Mouse (Mus musculus) CH12.LX (cell line): ENCODE measurements around the gene Dhx16. TPM values are rescaled to one million over a fixed set of nuclear protein-coding genes. Genes with fewer than 3 reads are reported as not detected.

Experiments used
- DNase-seq: peaks from one replicate; pipeline ENCODE4 v3.0.0-alpha.2; 2013; ENCODE audit errors: extremely low read depth
- H3K27ac ChIP-seq: 2 replicates; pipeline ENCODE4 v1.5.1; 2012; ENCODE audit warnings: low read depth, mild to moderate bottlenecking, control low read depth, moderate library complexity; ENCODE audit not compliant: insufficient read depth
- H3K27me3 ChIP-seq: replicated peaks from 2 replicates; pipeline ENCODE3; 2012; ENCODE audit warnings: inconsistent platforms
- H3K36me3 ChIP-seq, 2 experiments: replicated peaks in 1 of 2; 2 replicates each; pipeline versions ENCODE3 to v1.6.1; 2012; ENCODE audit warnings: inconsistent platforms in 1 of 2, low read length in 1 of 2, mild to moderate bottlenecking in 1 of 2, mixed read lengths in 1 of 2, moderate library complexity in 1 of 2; ENCODE audit not compliant: control insufficient read depth in 1 of 2, insufficient read depth in 1 of 2
- H3K4me1 ChIP-seq, 2 experiments: 2 replicates each; pipeline ENCODE4 v1.6.1; 2012; ENCODE audit warnings: inconsistent platforms in 1 of 2, moderate library complexity in 1 of 2; ENCODE audit not compliant: insufficient read depth in 2 of 2, control insufficient read depth in 1 of 2
- H3K4me2 ChIP-seq: 2 replicates; pipeline ENCODE4 v1.6.1; 2012; ENCODE audit warnings: low read depth, mild to moderate bottlenecking, control low read depth; ENCODE audit not compliant: poor library complexity, insufficient read depth, severe bottlenecking
- H3K4me3 ChIP-seq, 3 experiments: fragments of 150-350 bp in 1 of 3; sonication (generic) in 1 of 3; replicated peaks in 1 of 3; 2 replicates each; pipeline versions ENCODE3 to v1.5.1; 2011 to 2012; ENCODE audit warnings: low read depth in 2 of 3, low read length in 2 of 3, mild to moderate bottlenecking in 2 of 3, moderate library complexity in 2 of 3, control low read depth in 1 of 3, improper control_type of control experiment in 1 of 3, inconsistent platforms in 1 of 3, mixed read lengths in 1 of 3; ENCODE audit not compliant: poor library complexity in 1 of 3
- H3K79me2 ChIP-seq: replicated peaks from 2 replicates; pipeline ENCODE4 v1.6.1; 2012; ENCODE audit warnings: mild to moderate bottlenecking, moderate library complexity; ENCODE audit not compliant: control insufficient read depth, poor library complexity, insufficient read depth, severe bottlenecking; ENCODE audit errors: extremely low read depth
- H3K9ac ChIP-seq: 2 replicates; pipeline ENCODE4 v1.6.1; 2012; ENCODE audit warnings: low read depth, mild to moderate bottlenecking, control low read depth, moderate library complexity; ENCODE audit not compliant: insufficient read depth
- H3K9me3 ChIP-seq: replicated peaks from 2 replicates; pipeline ENCODE3; 2012; ENCODE audit warnings: low read length, inconsistent platforms, mixed read lengths
- BHLHE40 ChIP-seq: IDR thresholded peaks from 2 replicates; pipeline ENCODE4 v1.6.1; 2011; ENCODE audit warnings: mild to moderate bottlenecking, low read depth, low read length, improper control_type of control experiment
- CHD1 ChIP-seq: IDR thresholded peaks from 2 replicates; pipeline ENCODE4 v1.6.1; 2012; ENCODE audit warnings: low read depth, low read length, improper control_type of control experiment, inconsistent platforms
- CHD2 ChIP-seq: IDR thresholded peaks from 2 replicates; pipeline ENCODE4 v1.6.1; 2011; ENCODE audit warnings: low read length, improper control_type of control experiment
- CTCF ChIP-seq, 2 experiments: IDR thresholded peaks in 1 of 2; conservative IDR thresholded peaks in 1 of 2; 2 replicates each; pipeline ENCODE4 v1.5.1; 2011 to 2012; ENCODE audit warnings: low read depth in 2 of 2, low read length in 2 of 2, improper control_type of control experiment in 1 of 2, inconsistent platforms in 1 of 2, mild to moderate bottlenecking in 1 of 2, moderate library complexity in 1 of 2
- E2F4 ChIP-seq: IDR thresholded peaks from 2 replicates; pipeline ENCODE4 v1.6.1; 2011; ENCODE audit warnings: low read depth, low read length, improper control_type of control experiment; ENCODE audit not compliant: insufficient replicate concordance
- GABPA ChIP-seq: IDR thresholded peaks from 2 replicates; pipeline ENCODE4 v1.6.1; 2012; ENCODE audit warnings: low read depth, low read length, improper control_type of control experiment, inconsistent platforms; ENCODE audit not compliant: insufficient replicate concordance
- IRF4 ChIP-seq: IDR thresholded peaks from 2 replicates; pipeline ENCODE4 v1.6.1; 2014; ENCODE audit warnings: low read depth, mild to moderate bottlenecking, inconsistent platforms, low read length, improper control_type of control experiment
- MAFK ChIP-seq: IDR thresholded peaks from 2 replicates; pipeline ENCODE4 v1.6.1; 2011; ENCODE audit warnings: low read length, improper control_type of control experiment; ENCODE audit not compliant: insufficient replicate concordance
- MEF2A ChIP-seq: IDR thresholded peaks from 2 replicates; pipeline ENCODE4 v1.6.1; 2014; ENCODE audit warnings: low read depth, mild to moderate bottlenecking, inconsistent platforms, low read length, improper control_type of control experiment, borderline replicate concordance
- MXI1 ChIP-seq: IDR thresholded peaks from 2 replicates; pipeline ENCODE4 v1.6.1; 2011; ENCODE audit warnings: mild to moderate bottlenecking, low read depth, low read length, improper control_type of control experiment
- MYC ChIP-seq: IDR thresholded peaks from 2 replicates; pipeline ENCODE4 v1.6.1; 2011; ENCODE audit warnings: low read depth, mild to moderate bottlenecking, improper control_type of control experiment, low read length
- NELFE ChIP-seq: IDR thresholded peaks from 2 replicates; pipeline ENCODE4 v1.6.1; 2011; ENCODE audit warnings: low read depth, low read length, improper control_type of control experiment
- NRF1 ChIP-seq: IDR thresholded peaks from 2 replicates; pipeline ENCODE4 v1.6.1; 2014; ENCODE audit warnings: low read depth, mild to moderate bottlenecking, inconsistent platforms, low read length, improper control_type of control experiment, moderate library complexity
- POLR2AphosphoS2 ChIP-seq: IDR thresholded peaks from 2 replicates; pipeline ENCODE4 v1.6.1; 2011; ENCODE audit warnings: low read depth, low read length, improper control_type of control experiment
- RCOR1 ChIP-seq: conservative IDR thresholded peaks from 2 replicates; pipeline ENCODE4 v1.6.1; 2012; ENCODE audit warnings: low read depth, mild to moderate bottlenecking, inconsistent platforms, low read length, improper control_type of control experiment
- SMC3 ChIP-seq: IDR thresholded peaks from 2 replicates; pipeline ENCODE4 v1.6.1; 2011; ENCODE audit warnings: low read depth, low read length, improper control_type of control experiment
- TCF12 ChIP-seq: IDR thresholded peaks from 2 replicates; pipeline ENCODE4 v1.6.1; 2014; ENCODE audit warnings: low read depth, mild to moderate bottlenecking, inconsistent platforms, low read length, improper control_type of control experiment
- UBTF ChIP-seq: IDR thresholded peaks from 2 replicates; pipeline ENCODE4 v1.6.1; 2012; ENCODE audit warnings: low read depth, mild to moderate bottlenecking, inconsistent platforms, low read length, improper control_type of control experiment, moderate library complexity
- USF2 ChIP-seq: conservative IDR thresholded peaks from 2 replicates; pipeline ENCODE4 v1.6.1; 2011; ENCODE audit warnings: low read depth, low read length, improper control_type of control experiment
- ZMIZ1 ChIP-seq: IDR thresholded peaks from 2 replicates; pipeline ENCODE4 v1.6.1; 2012; ENCODE audit warnings: low read depth, mild to moderate bottlenecking, inconsistent platforms, low read length, improper control_type of control experiment
- dilution Hi-C: fragments of 300-500 bp; cut with MboI; formaldehyde crosslinking; loops from 2 replicates; pipeline ENCODE4 v1.14.3; 2020; ENCODE audit warnings: low sequenced_read_pairs; ENCODE audit not compliant: extremely low pct_unique_long_range_greater_than_20kb, extremely low pct_ligation_motif_present
- in situ Hi-C: fragments of 300-500 bp; cut with MboI; formaldehyde crosslinking; loops from 3 replicates; pipeline ENCODE4 v1.14.3; 2019; ENCODE audit warnings: low sequenced_read_pairs, low pct_ligation_motif_present, low pct_unique_long_range_greater_than_20kb, mixed read lengths
- polyA plus RNA-seq: library from polyadenylated mRNA; unstranded; fragments of >175 nt; gene quantifications from 2 replicates; pipeline ENCODE4 v1.2.1, GENCODE M21; 2012; ENCODE audit warnings: low read depth; ENCODE audit not compliant: insufficient read length
- total RNA-seq, 2 experiments: library from RNA; depleted of rRNA; stranded (reverse); fragments of 300-350 nt in 1 of 2; fragments of >200 nt in 1 of 2; gene quantifications; 2 replicates each; pipeline ENCODE4 v1.2.3; 2012 to 2014

The Dhx16 gene
- total and polyA plus RNA-seq, 3 experiments, result 74.8 to 107 (median 75.3) TPM

GRCm38 (mm10) chr17:35914975-35915374 lies 35.4 kb downstream of the Dhx16 start:
- Histone ChIP-seq H3K36me3 (peaks cover 38 to 59% of the 10 kb centered on the region in 2 experiments), H3K4me2 (peak overlapping the region; percentile 79), H3K9me3 (no peaks in the 10 kb centered on the region), H3K79me2 (peaks cover 40% of the 10 kb centered on the region), H3K4me1 (peaks cover 3 to 46% of the 10 kb centered on the region in 2 experiments; a peak in 3 of 4 replicates), H3K27me3 (no peaks in the 10 kb centered on the region), H3K4me3 (peak overlapping the region; percentile 77 to 92 (median 89)), H3K27ac (no peak overlapping the region)
- peak; percentile 45 for DNase-seq
- in situ Hi-C loops, result no loop called here
- TF ChIP-seq CTCF (conservative IDR thresholded peaks at IDR 0.05 in 1 of 2, IDR thresholded peaks at IDR 0.05 in 1 of 2; ENCODE audit: low read depth in 2 of 2, low read length in 2 of 2) (peak in 1 of 2 experiments; percentile 49; a peak in 2 of 4 replicates), ZMIZ1 (no peak), USF2 (no peak)
- TF ChIP-seq, all 38 proteins: peak for 1
- dilution Hi-C loops, result no loop called here
- peak overlapping the region; percentile 98 for H3K9ac ChIP-seq

- in situ Hi-C loops (no loop called here), dilution Hi-C loops (no loop called here)
- Histone ChIP-seq H3K27ac (peak overlapping the region; percentile 91), H3K4me3 (peak overlapping the region; percentile 77 to 92 (median 89)), H3K79me2 (peaks cover 42% of the 10 kb centered on the region), H3K9me3 (no peaks in the 10 kb centered on the region), H3K27me3 (no peaks in the 10 kb centered on the region), H3K4me1 (peaks cover 3 to 50% of the 10 kb centered on the region in 2 experiments; a peak in 3 of 4 replicates), H3K9ac (peak overlapping the region; percentile 98), H3K4me2 (peak overlapping the region; percentile 79), H3K36me3 (peaks cover 40 to 64% of the 10 kb centered on the region in 2 experiments)
- peak; percentile 45 for DNase-seq
- TF ChIP-seq CHD2 (peak; percentile 37; the same call in 1 of the 2 replicates), CTCF (conservative IDR thresholded peaks at IDR 0.05 in 1 of 2, IDR thresholded peaks at IDR 0.05 in 1 of 2; ENCODE audit: low read depth in 2 of 2, low read length in 2 of 2) (no peak), MYC (peak; percentile 43; the same call in 1 of the 2 replicates), CHD1 (peak; percentile 95)
These were observed 36.1 kb downstream of the Dhx16 start for GRCm38 (mm10) chr17:35915538-35916296.

- Histone ChIP-seq H3K4me3 (peak within 1 kb of the TSS; percentile 77 to 92 (median 89)), H3K27me3 (no peaks in the 10 kb centered on the region), H3K36me3 (peaks cover 31 to 63% of the 10 kb centered on the region in 2 experiments), H3K4me2 (peak within 1 kb of the TSS; percentile 97), H3K27ac (peak within 1 kb of the TSS; percentile 91), H3K9me3 (no peaks in the 10 kb centered on the region), H3K79me2 (peaks cover 47% of the 10 kb centered on the region), H3K9ac (peak within 1 kb of the TSS; percentile 100), H3K4me1 (peaks cover 6 to 50% of the 10 kb centered on the region in 2 experiments; a peak in 3 of 4 replicates)
- peak; percentile 98 for DNase-seq
- dilution Hi-C loops, result no loop called here
- in situ Hi-C loops, result no loop called here
- peak; percentile 99 for TF ChIP-seq NELFE
- TF ChIP-seq TCF12, result peak; percentile 97
- peak; percentile 63 for TF ChIP-seq MEF2A
- TF ChIP-seq SMC3, result no peak
- peak; percentile 28; the same call in 1 of the 2 replicates for TF ChIP-seq USF2
- TF ChIP-seq IRF4, result peak; percentile 53; the same call in 1 of the 2 replicates
- 0 out of 2 replicates have a peak, but pooled peaks have one; percentile 26 for TF ChIP-seq MAFK
- no peak; the same call in 1 of the 2 replicates for TF ChIP-seq POLR2AphosphoS2
- peak; percentile 97 for TF ChIP-seq MXI1
- 0 out of 2 replicates have a peak, but pooled peaks have one; percentile 70 for TF ChIP-seq E2F4
- TF ChIP-seq MYC, result peak; percentile 98
- peak; percentile 45 for TF ChIP-seq BHLHE40
- TF ChIP-seq UBTF, result no peak
- no peak for TF ChIP-seq RCOR1
- peak; percentile 89 for TF ChIP-seq NRF1
- no peak for TF ChIP-seq GABPA
These were observed 36.9 kb downstream of the Dhx16 start, which contains the start of the genes Mrps18b and Ppp1r10 for GRCm38 (mm10) chr17:35916297-35917142. Gene Mrps18b (minus strand): TSS chr17:35916389. Gene Ppp1r10 (plus strand): TSS chr17:35916434.
